Mouse (Mus musculus): ENCODE measurements around the gene Atrnl1. TPM values are rescaled to one million over a fixed set of nuclear protein-coding genes. Genes with fewer than 3 reads are reported as not detected.

Gene Atrnl1
- total RNA-seq, 1 experiment = 6.7 TPM

- no peak overlapping the region for H3K27ac ChIP-seq (ENCODE audit: insufficient read depth, low read depth, low read length, poor library complexity, severe bottlenecking)
- TF ChIP-seq CHD2 (IDR thresholded peaks at IDR 0.05; ENCODE audit: low read depth, low read length) (no peak), ZC3H11A (IDR thresholded peaks at IDR 0.05; ENCODE audit: borderline replicate concordance, low read depth, low read length) (no peak), HCFC1 (IDR thresholded peaks at IDR 0.05; ENCODE audit: borderline replicate concordance, insufficient read depth, low read length) (no peak), ZNF384 (IDR thresholded peaks at IDR 0.05; ENCODE audit: low read depth, low read length) (no peak), MAFK (IDR thresholded peaks at IDR 0.05; ENCODE audit: insufficient read depth, low read depth, low read length) (no peak)
- H3K4me1 ChIP-seq (ENCODE audit: control insufficient read depth in 2 of 2, insufficient read depth in 2 of 2, low read length in 2 of 2, poor library complexity in 1 of 2) = no peaks in the 10 kb centered on the region
- no peak overlapping the region for H3K9ac ChIP-seq (ENCODE audit: insufficient read depth, low read depth, low read length, poor library complexity, severe bottlenecking)
- H3K9me3 ChIP-seq (ENCODE audit: control insufficient read depth, insufficient read depth, low read depth, low read length) = no peaks in the 10 kb centered on the region
- no peak for DNase-seq (ENCODE audit: low read depth, low spot score)
- H3K4me3 ChIP-seq (ENCODE audit: insufficient read depth in 1 of 2, low read depth in 1 of 2, low read length in 2 of 2, poor library complexity in 1 of 2, severe bottlenecking in 1 of 2) = no peak overlapping the region
- in situ Hi-C loops (cut with MboI; ENCODE audit: low sequenced_read_pairs in 2 of 2, unreplicated experiment in 2 of 2) = no loop called here
- H3K36me3 ChIP-seq (ENCODE audit: control insufficient read depth, insufficient read depth, low read length, poor library complexity, severe bottlenecking) = no peaks in the 10 kb centered on the region
These were observed 410.9 kb downstream of the Atrnl1 start for GRCm38 (mm10) chr19:58021514-58022284.

GRCm38 (mm10) chr19:58023216-58023825 is 412.5 kb downstream of the Atrnl1 start:
- Histone ChIP-seq H3K9me3 (ENCODE audit: control insufficient read depth, insufficient read depth, low read depth, low read length) (no peaks in the 10 kb centered on the region), H3K4me1 (ENCODE audit: control insufficient read depth in 2 of 2, insufficient read depth in 2 of 2, low read length in 2 of 2, poor library complexity in 1 of 2) (no peaks in the 10 kb centered on the region), H3K4me3 (ENCODE audit: insufficient read depth in 1 of 2, low read depth in 1 of 2, low read length in 2 of 2, poor library complexity in 1 of 2, severe bottlenecking in 1 of 2) (no peak overlapping the region), H3K9ac (ENCODE audit: insufficient read depth, low read depth, low read length, poor library complexity, severe bottlenecking) (no peak overlapping the region), H3K27ac (ENCODE audit: insufficient read depth, low read depth, low read length, poor library complexity, severe bottlenecking) (no peak overlapping the region), H3K36me3 (ENCODE audit: control insufficient read depth, insufficient read depth, low read length, poor library complexity, severe bottlenecking) (no peaks in the 10 kb centered on the region)
- in situ Hi-C loops (cut with MboI; ENCODE audit: low sequenced_read_pairs in 2 of 2, unreplicated experiment in 2 of 2) = no loop called here
- TF ChIP-seq ZC3H11A (IDR thresholded peaks at IDR 0.05; ENCODE audit: borderline replicate concordance, low read depth, low read length) (no peak), MAFK (IDR thresholded peaks at IDR 0.05; ENCODE audit: insufficient read depth, low read depth, low read length) (no peak), ZNF384 (IDR thresholded peaks at IDR 0.05; ENCODE audit: low read depth, low read length) (no peak), CHD2 (IDR thresholded peaks at IDR 0.05; ENCODE audit: low read depth, low read length) (no peak), HCFC1 (IDR thresholded peaks at IDR 0.05; ENCODE audit: borderline replicate concordance, insufficient read depth, low read length) (no peak)
- DNase-seq (ENCODE audit: low read depth, low spot score) = no peak

GRCm38 (mm10) chr19:58025053-58025452 is 414.2 kb downstream of the Atrnl1 start:
- DNase-seq (ENCODE audit: low read depth, low spot score) = no peak
- H3K9ac ChIP-seq (ENCODE audit: insufficient read depth, low read depth, low read length, poor library complexity, severe bottlenecking) = no peak overlapping the region
- TF ChIP-seq MAFK (IDR thresholded peaks at IDR 0.05; ENCODE audit: insufficient read depth, low read depth, low read length) = no peak
- H3K9me3 ChIP-seq (ENCODE audit: control insufficient read depth, insufficient read depth, low read depth, low read length) = no peaks in the 10 kb centered on the region
- H3K27ac ChIP-seq (ENCODE audit: insufficient read depth, low read depth, low read length, poor library complexity, severe bottlenecking) = no peak overlapping the region
- in situ Hi-C loops (cut with MboI; ENCODE audit: low sequenced_read_pairs in 2 of 2, unreplicated experiment in 2 of 2) = no loop called here
- H3K36me3 ChIP-seq (ENCODE audit: control insufficient read depth, insufficient read depth, low read length, poor library complexity, severe bottlenecking) = no peaks in the 10 kb centered on the region
- H3K4me1 ChIP-seq (ENCODE audit: control insufficient read depth in 2 of 2, insufficient read depth in 2 of 2, low read length in 2 of 2, poor library complexity in 1 of 2) = no peaks in the 10 kb centered on the region
- no peak overlapping the region for H3K4me3 ChIP-seq (ENCODE audit: insufficient read depth in 1 of 2, low read depth in 1 of 2, low read length in 2 of 2, poor library complexity in 1 of 2, severe bottlenecking in 1 of 2)

- Histone ChIP-seq H3K4me3 (ENCODE audit: insufficient read depth in 1 of 2, low read depth in 1 of 2, low read length in 2 of 2, poor library complexity in 1 of 2, severe bottlenecking in 1 of 2) (no peak overlapping the region), H3K9ac (ENCODE audit: insufficient read depth, low read depth, low read length, poor library complexity, severe bottlenecking) (no peak overlapping the region), H3K36me3 (ENCODE audit: control insufficient read depth, insufficient read depth, low read length, poor library complexity, severe bottlenecking) (no peaks in the 10 kb centered on the region), H3K27ac (ENCODE audit: insufficient read depth, low read depth, low read length, poor library complexity, severe bottlenecking) (no peak overlapping the region), H3K4me1 (ENCODE audit: control insufficient read depth in 2 of 2, insufficient read depth in 2 of 2, low read length in 2 of 2, poor library complexity in 1 of 2) (no peaks in the 10 kb centered on the region), H3K9me3 (ENCODE audit: control insufficient read depth, insufficient read depth, low read depth, low read length) (no peaks in the 10 kb centered on the region)
- no peak for TF ChIP-seq ZNF384 (IDR thresholded peaks at IDR 0.05; ENCODE audit: low read depth, low read length)
- TF ChIP-seq ZC3H11A (IDR thresholded peaks at IDR 0.05; ENCODE audit: borderline replicate concordance, low read depth, low read length) = no peak
- no peak for TF ChIP-seq MAFK (IDR thresholded peaks at IDR 0.05; ENCODE audit: insufficient read depth, low read depth, low read length)
- no peak for TF ChIP-seq HCFC1 (IDR thresholded peaks at IDR 0.05; ENCODE audit: borderline replicate concordance, insufficient read depth, low read length)
- no peak for TF ChIP-seq CHD2 (IDR thresholded peaks at IDR 0.05; ENCODE audit: low read depth, low read length)
- in situ Hi-C loops (cut with MboI; ENCODE audit: low sequenced_read_pairs in 2 of 2, unreplicated experiment in 2 of 2) = no loop called here
- DNase-seq (ENCODE audit: low read depth, low spot score) = no peak
These were observed 418.8 kb downstream of the Atrnl1 start for GRCm38 (mm10) chr19:58029661-58030060.
